Mouse (Mus musculus): Measurements from ENCODE around the gene Ddit4.

Ddit4 gene

DNA sequence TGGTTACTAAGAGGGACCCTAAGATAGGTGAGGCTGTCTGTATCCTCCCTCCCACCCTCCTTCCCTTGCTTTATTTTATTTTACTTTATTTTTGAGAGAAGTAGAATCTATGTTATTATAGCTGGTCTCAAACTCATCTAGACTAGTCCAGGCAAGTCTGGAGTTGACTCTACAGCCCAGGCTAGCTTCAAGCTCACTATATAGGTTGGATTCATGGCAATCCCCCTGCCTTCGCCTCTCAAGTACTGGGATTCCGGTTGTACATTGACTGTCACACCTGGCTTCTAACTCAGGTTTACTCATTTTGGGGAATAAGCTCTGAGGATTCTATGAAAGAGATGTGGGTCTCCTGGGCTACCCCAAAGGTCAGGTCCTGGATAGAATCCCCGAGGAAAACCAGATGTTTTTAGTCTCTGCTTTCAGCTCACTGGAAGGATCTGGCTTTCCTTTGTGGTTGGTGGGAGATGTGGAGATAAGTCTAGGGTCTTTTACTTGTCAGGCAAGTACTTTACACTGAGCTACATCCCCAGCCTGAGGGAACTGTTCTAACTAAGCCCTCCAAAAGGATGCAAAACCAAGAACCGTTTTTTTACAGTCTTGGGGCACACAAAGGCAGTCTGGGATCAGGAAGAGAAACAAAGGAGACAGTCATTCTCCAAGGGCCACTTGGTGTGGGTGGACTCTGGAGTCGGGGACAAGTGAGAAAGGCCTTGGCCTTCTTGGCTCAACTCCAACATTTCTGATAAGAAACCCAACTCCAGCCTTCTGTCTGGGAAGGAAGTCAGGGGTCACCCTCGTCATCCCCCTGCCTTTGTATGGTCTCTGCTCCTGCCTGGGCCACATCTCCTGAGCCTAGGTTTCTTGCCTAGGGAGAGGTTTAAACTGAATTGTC is 3.0 kb downstream of the Ddit4 start:
- DNase-seq, result no peak

DNA sequence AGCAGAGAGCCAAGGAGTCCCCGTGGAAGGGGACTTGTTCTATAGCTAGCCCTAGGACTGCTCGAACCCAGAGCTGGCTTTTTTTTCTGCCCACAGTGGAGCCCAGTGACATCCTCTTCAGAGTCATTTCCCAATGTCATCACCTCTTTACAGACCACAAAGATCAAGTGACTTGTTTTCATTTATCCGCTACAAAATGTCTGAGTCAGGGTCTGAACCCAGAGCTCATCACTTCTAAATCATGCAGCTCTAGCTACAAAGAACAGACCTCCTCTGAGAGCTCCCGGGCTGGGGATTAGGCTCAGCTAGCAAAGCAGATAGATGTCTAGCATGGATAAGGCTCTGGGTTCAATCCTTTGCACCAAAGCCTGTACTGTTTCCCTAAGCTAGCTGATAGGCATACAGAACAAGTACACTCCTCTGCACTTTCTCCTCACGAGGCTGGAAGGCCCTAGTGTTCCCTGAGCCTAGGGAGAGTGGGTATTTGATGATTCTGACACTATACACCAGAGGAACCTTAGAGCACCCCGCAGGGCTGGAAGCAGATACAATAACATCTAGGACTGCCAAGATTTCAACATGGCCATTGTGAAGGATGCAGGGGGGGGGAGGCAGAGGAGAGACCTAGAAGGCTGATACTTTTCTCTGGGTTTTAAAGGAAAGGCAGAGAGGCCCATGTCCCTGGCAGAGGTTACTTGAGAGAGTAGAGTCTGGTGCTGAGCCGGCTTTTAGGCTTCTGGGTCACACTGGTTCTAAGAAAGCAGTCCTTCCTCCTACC is 4.1 kb downstream of the Ddit4 start:
- DNase-seq, result no peak

DNA sequence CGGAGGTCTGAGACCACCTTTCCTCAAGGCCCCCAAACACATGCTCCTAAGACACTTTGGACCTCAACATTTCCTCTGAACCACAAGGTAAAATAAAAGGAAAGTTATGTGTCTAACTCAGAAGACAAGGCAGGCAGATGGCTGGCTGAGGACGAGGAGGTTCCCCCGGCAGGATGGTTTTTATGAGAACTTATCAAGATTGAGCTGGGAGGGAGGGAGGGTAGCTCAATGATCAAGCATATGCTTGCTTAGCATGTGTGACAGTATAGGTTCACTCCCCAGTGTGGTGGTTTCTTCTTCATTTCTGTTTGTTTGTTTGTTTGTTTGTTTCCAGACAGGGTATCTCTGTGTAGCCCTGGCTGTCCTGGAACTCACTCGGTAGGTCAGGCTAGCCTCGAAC is 5.3 kb downstream of the Ddit4 start:
- no peak for DNase-seq

DNA sequence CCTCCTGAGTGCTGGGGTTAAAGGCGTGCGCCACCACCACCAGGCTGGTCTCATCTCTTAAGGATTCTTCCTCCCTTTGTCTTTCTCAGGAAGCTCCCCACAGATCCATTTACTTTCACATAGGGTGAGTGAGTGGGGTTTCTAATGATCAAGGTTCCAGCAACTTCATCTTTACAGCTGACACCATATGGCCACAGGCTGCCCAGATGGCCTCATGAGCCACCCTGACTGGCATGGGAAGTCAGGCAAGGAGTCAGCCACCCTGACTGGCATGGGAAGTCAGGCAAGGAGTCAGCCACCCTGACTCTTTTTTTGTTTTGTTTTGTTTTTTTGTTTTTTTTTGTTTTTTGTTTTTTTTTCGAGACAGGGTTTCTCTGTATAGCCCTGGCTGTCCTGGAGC is 6.2 kb downstream of the Ddit4 start:
- DNase-seq, result no peak

DNA sequence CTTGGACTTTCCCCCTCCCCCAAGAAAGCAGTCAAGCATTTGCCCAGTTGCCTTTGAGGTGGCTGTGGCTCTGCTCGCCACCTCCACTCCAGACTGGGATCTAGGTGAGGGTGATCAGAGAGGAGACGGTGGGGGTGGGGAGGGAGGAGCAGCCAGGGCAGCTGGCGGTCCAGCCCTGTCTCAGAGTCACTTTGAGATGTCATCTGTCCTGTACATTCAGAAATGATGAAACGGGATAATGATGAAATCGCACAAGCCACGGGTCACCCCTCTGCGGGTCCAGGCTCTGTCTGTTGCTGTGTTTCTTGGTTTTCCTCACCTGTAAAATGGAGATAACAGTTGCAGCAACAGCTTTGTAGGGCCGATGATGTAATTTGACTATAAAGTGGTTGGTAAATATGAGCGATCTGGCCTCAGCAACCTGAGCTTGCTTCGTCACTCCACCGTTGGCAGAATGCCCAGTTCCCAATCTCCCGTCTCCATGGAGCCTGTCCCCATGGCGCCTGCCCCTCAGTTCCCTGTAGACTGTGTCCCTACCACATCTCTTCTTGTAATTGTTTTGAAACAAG is 8.1 kb downstream of the Ddit4 start:
- DNase-seq, result peak; percentile 74

DNA sequence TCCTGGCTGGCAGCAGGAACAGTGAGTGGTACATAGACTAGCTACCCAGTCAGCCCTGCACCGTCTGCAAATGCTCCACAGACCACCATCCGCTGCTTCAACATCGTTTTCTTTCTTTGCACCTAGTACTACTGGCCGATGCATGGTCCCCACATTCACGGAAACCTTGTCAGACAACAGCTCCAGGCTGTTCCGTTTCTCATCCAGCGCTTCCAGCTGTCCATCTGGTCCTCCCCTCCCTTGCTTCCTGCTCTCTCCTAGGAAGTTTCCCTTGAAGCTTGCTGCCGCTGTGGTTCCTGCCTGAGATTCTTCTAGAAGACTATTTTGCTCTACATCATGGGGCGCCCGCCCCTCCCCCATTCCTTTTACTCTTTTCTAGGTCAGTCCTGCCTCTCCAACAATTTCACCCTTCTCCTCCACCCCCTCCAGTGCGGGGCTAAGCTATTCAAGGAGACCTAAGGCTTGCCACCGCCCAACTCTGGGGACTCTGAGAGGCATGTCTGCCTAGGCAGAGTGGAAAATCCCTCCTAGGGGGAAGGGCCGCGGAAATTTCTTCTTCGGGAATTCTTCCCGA is 8.7 kb downstream of the Ddit4 start:
- DNase-seq, result no peak

DNA sequence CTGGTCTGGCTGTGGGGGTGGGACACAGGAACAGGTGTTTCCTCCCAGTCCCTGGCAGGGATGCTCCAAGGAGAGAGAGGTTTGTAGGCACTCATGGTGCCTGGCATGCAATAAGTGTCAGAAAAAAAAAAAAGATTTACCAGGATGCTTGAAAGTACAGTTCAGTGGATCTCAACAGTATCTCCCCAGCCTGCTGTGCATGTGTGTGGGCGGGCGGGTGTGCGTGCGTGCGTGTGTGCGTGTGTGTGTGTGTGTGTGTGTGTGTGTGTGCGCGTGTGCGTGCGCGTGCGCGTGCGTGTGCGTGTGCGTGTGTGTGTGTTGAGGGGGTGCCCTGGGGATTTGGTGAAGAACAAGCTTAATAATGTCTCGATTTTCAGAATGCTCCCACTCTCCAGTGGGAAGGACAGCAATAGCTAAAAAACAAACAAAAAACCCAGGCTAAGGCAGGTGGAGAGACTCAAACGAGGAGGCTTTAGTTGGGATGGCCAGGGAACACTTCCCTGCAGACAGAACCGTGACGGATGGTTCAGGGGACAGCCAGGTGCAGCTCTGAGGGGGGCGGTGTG is 9.3 kb downstream of the Ddit4 start:
- no peak for DNase-seq

DNA sequence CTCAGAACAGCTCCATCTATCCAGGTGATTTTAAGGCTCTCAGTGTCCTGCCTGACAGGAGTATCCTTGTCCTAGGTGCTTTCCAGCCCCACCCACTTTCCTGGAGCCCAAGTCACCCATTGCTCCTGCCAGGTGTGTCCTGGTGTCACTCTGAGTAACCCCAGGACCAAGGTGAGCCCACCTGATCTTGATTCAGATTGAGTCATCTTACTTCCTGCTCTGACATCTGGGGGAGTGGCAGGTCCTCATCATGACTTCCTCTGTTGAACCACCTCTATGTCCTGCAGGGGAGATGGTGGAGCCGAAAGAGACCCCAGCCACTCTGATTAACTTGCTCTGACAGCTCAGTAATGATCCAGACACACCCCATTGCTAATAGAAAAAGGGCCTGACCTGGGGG is 12.6 kb downstream of the Ddit4 start:
- no peak for DNase-seq

DNA sequence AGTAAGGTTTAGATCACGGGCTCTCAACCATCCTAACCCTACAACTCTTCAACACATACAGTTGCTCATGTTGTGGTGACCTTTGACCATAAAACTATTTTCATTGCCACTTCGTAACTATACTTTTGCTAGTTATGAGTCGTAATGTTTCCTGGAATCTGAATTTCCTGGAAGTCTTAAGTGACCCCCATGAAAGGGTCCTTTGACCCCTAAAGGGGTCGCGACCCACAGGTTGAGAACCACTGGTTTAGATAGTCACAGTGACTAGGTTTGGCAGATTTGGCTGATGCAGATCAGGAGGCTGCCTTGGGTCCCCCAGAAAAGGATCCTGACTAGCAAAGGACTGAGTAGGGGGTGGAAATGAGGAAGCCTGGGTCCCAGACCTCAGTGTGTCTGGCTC is 13.0 kb downstream of the Ddit4 start:
- no peak for DNase-seq

DNA sequence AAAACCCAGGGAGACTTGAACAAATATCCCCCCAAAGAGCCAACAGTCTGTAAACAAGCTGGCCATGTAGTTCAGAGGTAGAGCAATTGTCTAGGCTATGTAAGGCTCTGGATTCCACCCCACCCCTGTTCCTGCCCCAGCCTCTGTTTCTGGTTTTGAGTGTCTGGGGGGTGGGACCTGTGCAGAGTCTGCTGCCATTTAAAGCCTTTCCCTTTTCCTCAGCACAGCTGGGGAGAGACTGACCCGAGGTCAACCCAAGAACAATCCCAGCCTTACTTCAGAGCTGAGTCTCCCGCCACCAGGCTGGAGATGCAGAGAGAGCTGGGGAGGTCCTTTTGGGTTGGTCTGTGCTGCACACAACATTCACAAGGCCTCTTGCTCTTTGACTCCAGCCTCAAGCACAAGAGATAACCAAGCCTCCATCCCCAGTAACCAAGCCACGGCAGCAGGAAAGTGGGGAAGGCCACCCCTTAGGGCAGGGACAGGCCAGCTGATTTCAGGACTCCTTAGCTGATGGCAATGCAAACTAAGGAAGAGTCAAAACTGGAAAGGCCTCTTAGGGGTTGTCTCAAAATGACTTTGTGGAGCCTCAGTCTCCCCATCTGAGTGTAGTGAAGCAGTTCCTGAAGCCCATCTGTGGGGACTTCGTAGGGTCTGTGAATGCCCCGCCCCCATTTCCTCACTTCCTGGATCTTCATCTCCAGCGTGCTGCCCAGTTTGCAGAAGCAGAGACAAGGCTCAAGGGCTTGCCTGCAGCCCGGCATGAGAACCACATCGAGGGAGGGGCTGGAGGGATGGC is 15.4 kb downstream of the Ddit4 start:
- no peak for DNase-seq

DNA sequence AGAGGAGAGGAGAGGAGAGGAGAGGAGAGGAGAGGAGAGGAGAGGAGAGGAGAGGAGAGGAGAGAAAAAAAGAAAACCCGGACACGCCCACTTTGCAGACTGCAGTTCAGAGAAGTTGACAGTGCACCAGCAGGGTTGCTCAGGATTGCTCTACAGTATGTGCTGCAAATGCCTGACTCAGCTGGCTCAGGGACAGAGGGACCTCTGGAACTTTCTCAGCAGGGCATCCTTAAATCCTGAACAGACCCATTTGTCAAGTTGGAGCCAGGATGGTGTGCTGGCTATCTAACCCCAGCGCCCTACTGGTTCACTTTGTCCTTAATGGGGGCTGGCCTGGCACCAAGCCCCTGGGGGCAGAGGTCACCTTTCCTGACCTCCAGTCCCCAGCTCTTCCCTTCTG is 17.6 kb downstream of the Ddit4 start:
- no peak for DNase-seq

DNA sequence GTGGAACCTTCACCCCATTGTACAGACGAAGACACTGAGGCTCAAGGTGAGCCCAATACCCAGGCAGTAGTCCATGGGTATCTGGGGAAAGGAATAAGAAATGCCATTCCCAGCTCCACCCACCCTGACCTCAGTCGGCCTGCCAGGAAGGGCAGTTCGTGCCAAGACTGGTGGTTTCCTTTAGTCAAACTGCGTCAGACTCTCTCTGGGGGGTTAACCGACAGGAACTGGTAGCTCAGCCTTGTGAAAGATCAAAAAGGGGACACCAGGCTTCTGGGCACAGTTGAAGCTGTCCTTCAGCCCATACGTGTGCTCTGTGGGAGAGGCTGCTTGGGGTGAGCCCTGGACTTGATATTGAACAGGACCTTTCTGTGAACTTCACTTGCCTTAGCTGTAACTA is 19.1 kb downstream of the Ddit4 start:
- no peak for DNase-seq

DNA sequence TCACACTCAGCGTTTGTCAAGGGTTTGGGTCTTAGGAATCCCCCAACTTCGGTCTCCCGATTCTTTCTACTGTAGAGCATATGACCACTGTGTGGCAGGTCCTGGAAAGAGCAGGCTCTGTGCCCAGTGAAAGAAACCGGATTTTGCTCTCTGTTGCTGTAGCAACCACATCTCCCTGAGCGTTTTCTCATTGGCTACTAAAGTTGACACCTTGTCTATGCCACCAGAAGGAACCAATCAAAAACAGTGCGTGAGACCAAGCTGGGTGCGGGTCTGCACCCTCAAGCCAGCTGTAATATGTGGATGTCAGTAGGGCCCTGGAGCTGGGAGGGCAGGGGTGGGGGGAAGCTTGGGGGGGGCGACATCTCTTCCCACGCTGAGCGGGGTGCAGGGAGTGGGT is 20.6 kb downstream of the Ddit4 start:
- DNase-seq, result no peak

DNA sequence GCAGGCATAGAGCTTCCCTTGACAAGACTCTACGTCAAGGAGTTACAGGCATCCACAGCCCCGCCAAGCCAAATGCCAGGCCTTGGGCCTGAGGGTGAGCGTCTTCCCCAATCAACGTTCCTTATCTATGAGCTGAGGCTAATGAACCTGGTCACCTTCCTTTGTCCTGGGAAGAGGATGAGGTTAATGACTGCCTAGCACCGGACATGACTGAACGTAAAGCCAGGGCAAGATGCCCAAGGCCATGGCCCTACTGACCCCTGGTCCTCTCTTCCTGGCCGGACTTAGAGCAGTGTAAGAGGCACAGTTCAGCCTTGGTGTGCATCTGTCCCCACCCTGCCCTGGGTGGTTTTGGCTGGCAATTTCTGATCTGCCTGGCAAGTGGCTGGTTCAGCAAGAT is 22.4 kb downstream of the Ddit4 start:
- DNase-seq, result no peak

DNA sequence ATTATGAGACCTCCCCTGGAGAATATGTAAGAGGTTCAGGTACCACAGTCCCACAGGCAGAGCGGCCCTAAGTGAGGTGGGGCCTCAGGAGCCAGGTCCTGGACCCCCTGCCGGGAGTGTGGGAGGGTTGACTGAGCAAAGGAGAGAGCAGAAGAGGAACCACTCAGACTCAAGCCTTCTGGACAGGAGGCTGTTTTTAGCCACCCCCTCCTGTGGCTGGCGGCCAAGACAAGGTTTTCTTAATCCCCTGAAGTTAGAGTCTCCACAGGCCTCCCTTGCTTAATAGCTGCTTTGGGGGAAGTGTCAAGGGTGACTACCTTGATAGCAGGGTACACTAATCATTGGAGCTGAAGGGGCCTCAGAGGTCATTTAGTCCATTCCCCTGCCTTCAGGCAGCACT is 27.3 kb downstream of the Ddit4 start:
- no peak for DNase-seq

DNA sequence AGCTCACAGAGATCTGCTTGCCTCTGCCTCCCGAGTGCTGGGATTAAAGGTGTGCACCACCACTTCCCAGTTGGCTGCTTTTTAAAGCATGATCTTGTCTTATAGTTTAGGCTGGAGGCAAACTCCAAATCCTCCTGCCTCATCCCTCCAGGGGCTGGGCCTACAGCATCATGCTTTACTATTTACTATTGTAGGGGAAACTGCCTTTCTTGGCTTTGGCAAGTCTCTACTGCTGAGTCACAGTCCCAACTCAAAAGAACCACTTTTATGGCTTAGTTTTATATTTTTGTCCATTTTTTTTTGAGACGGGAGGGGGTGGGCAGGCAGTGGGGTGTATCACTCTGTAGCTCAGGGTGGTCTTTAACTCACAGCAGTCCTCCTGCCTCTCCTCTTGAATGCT is 28.1 kb downstream of the Ddit4 start:
- no peak for DNase-seq

DNA sequence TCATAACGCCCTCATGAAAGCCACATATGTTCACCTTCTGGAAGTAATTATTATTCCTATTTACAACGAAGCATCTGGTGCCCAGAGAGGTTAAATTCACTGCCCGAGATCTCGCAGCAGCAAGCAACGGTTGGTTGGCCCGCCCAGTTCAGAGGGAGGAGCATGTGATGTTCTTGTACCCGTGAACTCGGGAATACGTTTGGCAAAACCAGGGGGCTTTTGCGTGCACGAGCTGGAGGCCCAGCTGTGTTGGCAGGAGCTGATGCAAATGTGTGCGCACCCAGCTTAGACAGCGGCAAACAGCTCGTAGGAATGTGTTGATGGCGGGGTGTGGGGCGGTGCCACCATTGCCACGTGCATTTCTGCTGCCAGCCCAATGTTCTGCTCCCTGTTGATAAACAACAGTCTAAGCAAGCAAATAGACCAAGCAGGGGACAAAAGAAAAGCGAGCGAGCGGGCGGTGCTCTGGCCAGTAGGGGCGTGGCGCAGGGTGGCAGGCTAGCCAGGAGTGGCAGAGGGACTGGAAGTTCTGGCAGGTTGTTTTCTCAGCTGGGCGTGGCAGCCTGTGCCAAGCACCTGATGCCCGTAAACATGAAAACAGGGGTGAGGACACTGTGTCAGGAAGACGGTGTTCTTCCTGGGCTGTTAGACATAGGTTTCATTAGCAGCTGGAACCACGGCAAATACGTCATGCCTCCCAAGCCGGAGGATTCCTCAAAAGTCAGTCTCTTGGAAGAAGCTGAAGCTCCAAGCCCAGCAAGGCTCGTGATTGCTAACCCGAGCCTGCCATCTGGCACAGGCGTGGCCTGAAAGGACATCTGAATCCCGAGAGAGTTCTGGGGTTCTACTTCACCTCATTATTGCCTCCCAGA is 30.6 kb downstream of the Ddit4 start:
- DNase-seq, result peak; percentile 77

DNA sequence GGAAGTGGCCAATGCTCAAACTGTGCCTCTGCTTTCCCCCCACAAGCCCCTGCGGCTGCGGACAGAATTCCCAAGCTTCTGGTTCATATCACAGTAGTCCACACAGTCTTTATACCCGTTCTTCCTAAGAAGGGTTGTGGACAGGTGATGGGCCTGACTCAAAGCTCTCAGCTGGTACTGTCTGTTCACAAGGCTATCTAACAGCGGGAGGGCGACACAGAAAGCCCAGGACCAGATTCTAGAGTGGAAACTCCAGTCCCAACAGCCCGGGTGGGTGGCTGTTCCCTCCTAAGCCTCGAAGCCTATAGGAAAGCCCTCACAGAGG is 31.2 kb downstream of the Ddit4 start:
- DNase-seq, result no peak

DNA sequence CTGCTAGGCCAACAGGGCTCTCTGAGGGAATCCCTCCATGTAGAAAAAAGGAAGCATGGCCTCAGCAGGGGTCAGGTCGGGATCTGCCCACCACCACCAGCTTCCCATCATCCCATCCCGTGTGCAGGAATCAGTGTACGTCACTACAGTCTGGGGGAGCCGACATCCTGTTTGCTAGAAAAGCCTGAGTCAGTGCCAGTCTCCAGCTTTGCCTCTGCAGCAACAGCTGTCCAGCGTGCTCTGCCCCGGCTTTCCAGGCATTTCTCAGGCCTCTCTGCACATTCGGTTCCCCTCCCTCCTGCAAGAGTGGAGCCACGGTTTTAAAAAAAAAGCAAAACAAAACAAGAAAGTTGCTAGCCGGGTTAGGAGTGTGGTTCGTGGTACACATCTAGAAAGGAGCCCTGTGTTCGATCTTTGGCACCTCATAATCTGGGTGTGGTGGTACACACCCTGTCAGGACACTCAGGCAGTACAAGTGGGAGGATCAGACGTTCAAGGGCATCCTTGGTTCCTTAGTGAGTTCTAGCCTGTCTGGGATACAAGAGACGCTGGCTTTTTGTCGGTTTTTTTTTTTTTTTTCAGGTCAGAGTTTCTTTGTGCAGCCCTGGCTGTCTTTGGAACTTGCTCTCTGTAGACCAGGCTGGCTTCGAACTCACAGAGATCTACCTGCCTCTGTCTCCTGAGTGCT is 32.0 kb downstream of the Ddit4 start:
- no peak for DNase-seq

DNA sequence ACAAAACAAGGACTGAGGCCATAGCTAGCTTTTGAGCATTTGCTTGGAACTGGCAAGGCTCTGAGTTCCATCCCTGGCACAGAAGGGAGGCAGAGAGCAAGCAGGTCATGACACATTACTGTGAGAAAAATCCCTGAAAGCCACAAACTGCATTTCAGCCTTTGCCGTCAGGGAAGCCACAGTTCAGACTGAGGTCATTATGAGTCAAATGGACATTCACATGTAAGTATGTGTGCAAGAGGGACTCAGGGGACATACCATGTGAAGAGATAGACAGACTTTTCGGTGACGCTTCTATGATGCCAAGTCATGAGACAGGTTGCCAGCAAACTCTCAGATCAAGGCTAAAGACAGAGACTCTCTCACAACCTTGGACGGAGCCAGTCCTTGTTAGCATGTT is 33.5 kb downstream of the Ddit4 start:
- DNase-seq, result no peak

DNA sequence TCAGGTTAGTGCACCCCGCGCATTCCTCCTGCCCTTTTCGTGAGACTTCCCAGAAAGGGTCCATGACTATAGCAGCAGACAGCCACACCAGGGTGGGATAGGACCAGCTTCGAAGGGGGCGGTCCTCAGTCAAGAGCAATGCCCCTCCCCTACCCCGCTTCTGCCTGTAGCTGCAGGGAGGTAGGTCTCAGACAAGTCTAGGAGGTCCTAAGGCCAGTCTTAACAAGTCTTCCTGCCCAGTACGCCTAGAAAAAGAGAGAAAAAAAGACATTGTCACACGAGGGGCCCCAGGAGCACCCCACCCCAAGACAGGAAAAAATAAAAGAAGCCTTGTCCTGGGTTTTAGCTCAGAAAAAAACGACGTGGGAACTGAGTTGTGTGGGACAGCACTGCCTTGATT is 35.0 kb downstream of the Ddit4 start:
- DNase-seq, result peak; percentile 70

All from liver (tissue).